Mouse (Mus musculus): ENCODE data around the gene Pomgnt2. TPM values are rescaled to one million over a fixed set of nuclear protein-coding genes. Genes with fewer than 3 reads are reported as not detected.

Pomgnt2 gene
- total and polyA plus RNA-seq, 2 experiments = 1.7 to 5.3 TPM

- Histone ChIP-seq H3K36me3 (ENCODE audit: control insufficient read depth, insufficient read depth, low read length) (no peaks in the 10 kb centered on the region), H3K4me1 (ENCODE audit: control insufficient read depth, insufficient read depth, low read length) (no peaks in the 10 kb centered on the region), H3K9ac (ENCODE audit: low read depth, low read length) (no peak overlapping the region), H3K27me3 (ENCODE audit: control insufficient read depth, insufficient read depth, low read length) (no peaks in the 10 kb centered on the region), H3K79me2 (ENCODE audit: control insufficient read depth, insufficient read depth, low read length) (no peaks in the 10 kb centered on the region; the same call in 1 of the 2 replicates), H3K27ac (replicated peaks; ENCODE audit: insufficient read depth, low read depth, low read length) (no peak overlapping the region), H3K4me3 (ENCODE audit: insufficient read depth, low read depth, low read length) (peak overlapping the region; percentile 56; the same call in 1 of the 2 replicates)
- WGBS = 21% methylated on average over 10 of the region's 10 CpGs
- no peak for DNase-seq (ENCODE audit: extremely low read depth, low read depth, low spot score)
- no peak for TF ChIP-seq POLR2A (IDR thresholded peaks at IDR 0.05; ENCODE audit: extremely low read depth, insufficient read depth, low read length)
- no peak for TF ChIP-seq CTCF (IDR thresholded peaks at IDR 0.05; ENCODE audit: low read depth, low read length)
These were observed 1.8 kb downstream of the Pomgnt2 start for GRCm38 (mm10) chr9:121995077-121995476.

DNA sequence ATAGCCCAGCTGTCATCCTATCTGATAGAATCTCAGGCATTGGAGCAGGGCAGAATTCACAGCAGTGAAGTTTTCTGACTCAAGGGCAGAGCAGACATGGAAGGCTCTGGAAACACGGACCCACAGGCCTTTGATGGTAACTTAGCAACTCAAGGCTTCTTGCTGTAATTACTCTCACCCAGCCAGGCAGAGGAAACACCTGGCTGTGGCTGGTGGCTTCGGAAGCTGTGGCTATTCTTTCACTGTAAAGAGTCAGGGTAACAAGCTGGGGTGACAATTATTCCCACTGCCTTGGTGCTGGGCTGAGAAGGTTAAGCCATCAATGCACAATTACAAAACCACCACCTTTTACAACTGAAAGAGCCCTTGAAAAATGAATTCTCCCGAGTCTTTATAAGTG, 3.9 kb downstream of the Pomgnt2 start:
- Histone ChIP-seq H3K4me3 (ENCODE audit: insufficient read depth, low read depth, low read length) (no peak overlapping the region), H3K27ac (replicated peaks; ENCODE audit: insufficient read depth, low read depth, low read length) (no peak overlapping the region), H3K4me1 (ENCODE audit: control insufficient read depth, insufficient read depth, low read length) (no peaks in the 10 kb centered on the region), H3K36me3 (ENCODE audit: control insufficient read depth, insufficient read depth, low read length) (no peaks in the 10 kb centered on the region), H3K27me3 (ENCODE audit: control insufficient read depth, insufficient read depth, low read length) (no peaks in the 10 kb centered on the region), H3K79me2 (ENCODE audit: control insufficient read depth, insufficient read depth, low read length) (no peaks in the 10 kb centered on the region; the same call in 1 of the 2 replicates), H3K9ac (ENCODE audit: low read depth, low read length) (no peak overlapping the region)
- TF ChIP-seq CTCF (IDR thresholded peaks at IDR 0.05; ENCODE audit: low read depth, low read length) (no peak), POLR2A (IDR thresholded peaks at IDR 0.05; ENCODE audit: extremely low read depth, insufficient read depth, low read length) (no peak)
- DNase-seq (ENCODE audit: extremely low read depth, low read depth, low spot score) = no peak
- WGBS = 90% methylated on average over 3 of the region's 3 CpGs

DNA sequence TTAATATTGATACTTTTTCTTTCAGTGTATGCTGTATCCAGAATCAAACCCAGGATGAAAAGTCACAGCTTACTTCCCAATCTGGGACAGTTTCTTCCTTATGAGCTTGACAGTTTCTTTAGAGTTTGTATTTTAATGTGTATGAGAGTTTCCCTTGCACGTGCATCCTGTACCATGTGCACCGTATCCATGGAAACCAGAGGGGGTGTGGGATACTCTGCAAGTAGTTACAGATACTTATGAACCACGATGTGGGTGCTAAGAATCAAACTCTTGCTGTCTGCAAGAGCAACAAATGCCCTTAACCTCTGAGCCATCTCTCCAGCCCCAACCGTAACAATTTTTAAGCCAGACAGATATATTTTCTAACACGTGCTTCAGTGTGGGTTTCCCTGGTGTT, 5.9 kb downstream of the Pomgnt2 start:
- DNase-seq (ENCODE audit: extremely low read depth, low read depth, low spot score) = no peak
- Histone ChIP-seq H3K79me2 (ENCODE audit: control insufficient read depth, insufficient read depth, low read length) (no peaks in the 10 kb centered on the region; the same call in 1 of the 2 replicates), H3K4me3 (ENCODE audit: insufficient read depth, low read depth, low read length) (no peak overlapping the region), H3K9ac (ENCODE audit: low read depth, low read length) (no peak overlapping the region), H3K36me3 (ENCODE audit: control insufficient read depth, insufficient read depth, low read length) (no peaks in the 10 kb centered on the region), H3K27ac (replicated peaks; ENCODE audit: insufficient read depth, low read depth, low read length) (no peak overlapping the region), H3K4me1 (ENCODE audit: control insufficient read depth, insufficient read depth, low read length) (no peaks in the 10 kb centered on the region), H3K27me3 (ENCODE audit: control insufficient read depth, insufficient read depth, low read length) (no peaks in the 10 kb centered on the region)
- no peak for TF ChIP-seq CTCF (IDR thresholded peaks at IDR 0.05; ENCODE audit: low read depth, low read length)
- TF ChIP-seq POLR2A (IDR thresholded peaks at IDR 0.05; ENCODE audit: extremely low read depth, insufficient read depth, low read length) = no peak
- 78% methylated on average over 5 of the region's 5 CpGs for WGBS

DNA sequence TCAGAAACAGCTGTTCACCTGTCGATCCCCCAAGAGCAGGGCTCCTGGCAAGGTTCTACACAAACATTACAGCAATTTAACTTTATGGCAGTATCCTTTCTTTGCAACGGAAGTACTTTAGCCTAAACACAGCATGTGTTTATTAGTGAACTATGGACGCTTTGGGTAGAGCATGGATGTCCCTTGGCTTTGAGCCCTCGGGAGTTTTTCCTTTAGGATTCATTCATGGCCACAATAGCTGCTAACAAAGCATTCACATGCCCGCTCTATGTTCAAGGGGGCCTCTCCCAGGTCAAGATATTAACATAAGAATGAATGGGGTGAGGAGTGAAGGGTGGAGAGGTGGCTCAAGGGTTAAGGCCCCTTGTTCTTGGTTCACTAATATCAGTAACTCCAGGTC, 7.4 kb downstream of the Pomgnt2 start:
- Histone ChIP-seq H3K4me3 (ENCODE audit: insufficient read depth, low read depth, low read length) (no peak overlapping the region), H3K36me3 (ENCODE audit: control insufficient read depth, insufficient read depth, low read length) (no peaks in the 10 kb centered on the region), H3K27me3 (ENCODE audit: control insufficient read depth, insufficient read depth, low read length) (no peaks in the 10 kb centered on the region), H3K27ac (replicated peaks; ENCODE audit: insufficient read depth, low read depth, low read length) (no peak overlapping the region), H3K79me2 (ENCODE audit: control insufficient read depth, insufficient read depth, low read length) (no peaks in the 10 kb centered on the region; the same call in 1 of the 2 replicates), H3K4me1 (ENCODE audit: control insufficient read depth, insufficient read depth, low read length) (no peaks in the 10 kb centered on the region), H3K9ac (ENCODE audit: low read depth, low read length) (no peak overlapping the region)
- WGBS = 87% methylated on average over 5 of the region's 5 CpGs
- DNase-seq (ENCODE audit: extremely low read depth, low read depth, low spot score) = no peak
- TF ChIP-seq CTCF (IDR thresholded peaks at IDR 0.05; ENCODE audit: low read depth, low read length) (no peak), POLR2A (IDR thresholded peaks at IDR 0.05; ENCODE audit: extremely low read depth, insufficient read depth, low read length) (no peak)

DNA sequence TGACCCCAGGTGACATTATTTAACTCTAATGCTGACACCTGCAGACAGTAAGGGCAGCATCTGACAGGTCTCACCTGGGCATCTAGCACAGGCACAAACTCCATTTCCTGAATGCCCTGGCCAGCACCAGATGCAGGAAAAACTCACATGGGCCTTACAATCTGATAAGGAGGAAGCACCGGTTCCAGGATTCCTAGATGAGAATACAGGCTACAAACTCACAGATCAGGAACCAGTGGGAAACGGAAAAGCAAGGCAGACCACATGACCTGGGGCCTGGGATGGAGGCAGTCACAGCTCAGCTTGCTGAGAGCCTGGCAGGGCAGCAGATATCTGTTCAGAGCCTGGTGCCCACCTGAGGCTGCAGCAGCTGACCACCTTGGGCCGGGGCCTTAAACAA, 8.0 kb downstream of the Pomgnt2 start:
- WGBS = 76% methylated on average over 3 of the region's 3 CpGs
- Histone ChIP-seq H3K36me3 (ENCODE audit: control insufficient read depth, insufficient read depth, low read length) (no peaks in the 10 kb centered on the region), H3K9ac (ENCODE audit: low read depth, low read length) (no peak overlapping the region), H3K4me1 (ENCODE audit: control insufficient read depth, insufficient read depth, low read length) (no peaks in the 10 kb centered on the region), H3K27me3 (ENCODE audit: control insufficient read depth, insufficient read depth, low read length) (no peaks in the 10 kb centered on the region), H3K4me3 (ENCODE audit: insufficient read depth, low read depth, low read length) (no peak overlapping the region), H3K27ac (replicated peaks; ENCODE audit: insufficient read depth, low read depth, low read length) (no peak overlapping the region), H3K79me2 (ENCODE audit: control insufficient read depth, insufficient read depth, low read length) (no peaks in the 10 kb centered on the region; the same call in 1 of the 2 replicates)
- no peak for DNase-seq (ENCODE audit: extremely low read depth, low read depth, low spot score)
- TF ChIP-seq POLR2A (IDR thresholded peaks at IDR 0.05; ENCODE audit: extremely low read depth, insufficient read depth, low read length) (no peak), CTCF (IDR thresholded peaks at IDR 0.05; ENCODE audit: low read depth, low read length) (no peak)

GRCm38 (mm10) chr9:121984465-121985461, 12.1 kb downstream of the Pomgnt2 start:
- 66% methylated on average over 15 of the region's 15 CpGs for WGBS
- no peak overlapping the region for H3K9ac ChIP-seq (ENCODE audit: low read depth, low read length)
- no peaks in the 10 kb centered on the region for H3K36me3 ChIP-seq (ENCODE audit: control insufficient read depth, insufficient read depth, low read length)
- no peaks in the 10 kb centered on the region for H3K4me1 ChIP-seq (ENCODE audit: control insufficient read depth, insufficient read depth, low read length)
- peak; percentile 26 for DNase-seq (ENCODE audit: extremely low read depth, low read depth, low spot score)
- no peak overlapping the region for H3K4me3 ChIP-seq (ENCODE audit: insufficient read depth, low read depth, low read length)
- no peaks in the 10 kb centered on the region for H3K79me2 ChIP-seq (ENCODE audit: control insufficient read depth, insufficient read depth, low read length)
- H3K27me3 ChIP-seq (ENCODE audit: control insufficient read depth, insufficient read depth, low read length) = no peaks in the 10 kb centered on the region
- no peak overlapping the region for H3K27ac ChIP-seq (replicated peaks; ENCODE audit: insufficient read depth, low read depth, low read length)
- TF ChIP-seq CTCF (IDR thresholded peaks at IDR 0.05; ENCODE audit: low read depth, low read length) (peak; percentile 99), POLR2A (IDR thresholded peaks at IDR 0.05; ENCODE audit: extremely low read depth, insufficient read depth, low read length) (no peak)
